Mouse (Mus musculus) megakaryocyte, embryonic 14.5 days (primary cell): ENCODE measurements around the gene Gm4297. TPM values are rescaled to one million over a fixed set of nuclear protein-coding genes. Genes with fewer than 3 reads are reported as not detected.
"Not testable (repeated sequence)": the region's sequence is repeated elsewhere in the genome, so short reads cannot be mapped to it uniquely, and the experiment has no call there.

Source experiments
- H3K27me3 ChIP-seq: replicated peaks from 2 replicates; pipeline ENCODE3; 2012; ENCODE audit warnings: inconsistent platforms
- H3K36me3 ChIP-seq: replicated peaks from 2 replicates; pipeline ENCODE3; 2012; ENCODE audit warnings: low read length, inconsistent platforms, mixed read lengths
- H3K4me1 ChIP-seq: 2 replicates; pipeline ENCODE4 v1.6.1; 2012; ENCODE audit warnings: inconsistent platforms
- H3K4me3 ChIP-seq: replicated peaks from 2 replicates; pipeline ENCODE3; 2012; ENCODE audit warnings: moderate library complexity, mild to moderate bottlenecking, inconsistent platforms
- H3K9me3 ChIP-seq: 2 replicates; pipeline ENCODE4 v1.6.1; 2012; ENCODE audit warnings: inconsistent platforms
- polyA plus RNA-seq: library from polyadenylated mRNA; stranded (reverse); fragments of >175 nt; gene quantifications from 2 replicates; pipeline ENCODE4 v1.2.3, GENCODE M21; 2012; ENCODE audit warnings: low replicate concordance; ENCODE audit not compliant: insufficient read depth

The Gm4297 gene
- not detected in 2 replicates for polyA plus RNA-seq

DNA sequence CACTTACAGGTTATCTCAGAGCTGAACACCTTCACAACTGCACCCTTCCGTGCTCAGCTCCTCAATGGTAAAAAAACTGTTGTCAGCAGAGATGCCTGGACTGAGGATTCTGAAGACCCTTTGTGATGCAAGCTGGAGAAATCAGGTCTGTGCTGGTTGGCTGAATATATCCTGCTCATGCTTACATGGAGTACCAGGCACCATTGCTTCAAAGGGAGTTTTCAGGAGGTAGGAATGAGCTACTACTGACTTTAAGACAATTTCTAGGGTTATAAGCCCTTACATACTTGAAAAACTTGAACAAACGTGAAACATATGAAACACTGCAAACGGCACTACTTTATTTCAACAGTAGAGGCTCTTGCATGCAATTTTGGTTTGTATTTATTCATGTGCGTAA lies at the start of gene Gm4297:
Gene Gm4297 (minus strand): TSS at position 101 of the 400 bp plus-strand sequence.
- not testable (repeated sequence) for H3K4me1 ChIP-seq, H3K27me3 ChIP-seq, H3K36me3 ChIP-seq, H3K9me3 ChIP-seq, H3K4me3 ChIP-seq

Other genes with a start within 250 kb of the Gm4297 start
- not detected in 2 replicates for gene Gm5934, start 74.1 kb downstream of the Gm4297 start, polyA plus RNA-seq
- not detected in 2 replicates for gene Gm5935, start 200.3 kb upstream of the Gm4297 start, polyA plus RNA-seq